Mouse (Mus musculus): ENCODE results near the gene Tanc1.

DNA sequence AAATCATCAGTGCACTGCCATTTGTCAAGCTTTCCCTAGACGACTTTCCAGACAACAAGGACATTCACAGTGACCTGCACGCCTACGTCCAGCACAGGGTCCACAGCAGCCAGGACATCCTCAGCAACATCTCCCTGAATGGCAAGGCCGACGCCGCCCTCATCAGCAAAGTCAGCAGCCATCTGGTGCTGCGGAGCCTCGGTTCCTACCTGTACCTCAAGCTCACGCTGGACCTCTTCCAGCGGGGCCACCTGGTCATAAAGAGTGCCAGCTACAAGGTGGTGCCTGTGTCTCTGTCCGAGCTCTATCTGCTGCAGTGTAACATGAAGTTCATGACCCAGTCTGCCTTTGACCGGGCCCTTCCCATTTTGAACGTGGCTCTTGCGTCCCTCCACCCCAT lies 187.7 kb downstream of the Tanc1 start:
- TF ChIP-seq CTCF (conservative IDR thresholded peaks at IDR 0.05; ENCODE audit: low read length) = no peak
- no peak for TF ChIP-seq NANOG (IDR thresholded peaks at IDR 0.05; ENCODE audit: borderline replicate concordance, low read length)
- no peak for TF ChIP-seq POU5F1 (IDR thresholded peaks at IDR 0.05; ENCODE audit: borderline replicate concordance, low read length)

All from E14TG2a.4 (cell line).